Mouse (Mus musculus): ENCODE data around the gene Sgsh.
A peak's percentile ranks its signal among the peaks of the same experiment; 100 is the strongest.

The Sgsh gene

GRCm38 (mm10) chr11:119375425-119375824 lies 20.1 kb upstream of the Sgsh start:
- DNase-seq (ENCODE audit: low spot score), result no peak

GRCm38 (mm10) chr11:119363534-119364145 lies 8.3 kb upstream of the Sgsh start:
- peak; percentile 76 for DNase-seq (ENCODE audit: low spot score)

GRCm38 (mm10) chr11:119362769-119363533 lies 7.6 kb upstream of the Sgsh start:
- no peak for DNase-seq (ENCODE audit: low spot score)

- DNase-seq (ENCODE audit: low spot score), result no peak
These were observed 3.8 kb upstream of the Sgsh start for GRCm38 (mm10) chr11:119359089-119359488.

GRCm38 (mm10) chr11:119354798-119355442 lies 416 bp downstream of the Sgsh start:
- DNase-seq (ENCODE audit: low spot score), result peak; percentile 83

- no peak for DNase-seq (ENCODE audit: low spot score)
These were observed 1.4 kb downstream of the Sgsh start for GRCm38 (mm10) chr11:119353946-119354345.

GRCm38 (mm10) chr11:119352113-119352512 lies 3.2 kb downstream of the Sgsh start:
- no peak for DNase-seq (ENCODE audit: low spot score)

- no peak for DNase-seq (ENCODE audit: low spot score)
These were observed 8.2 kb downstream of the Sgsh start for GRCm38 (mm10) chr11:119347125-119347524.

GRCm38 (mm10) chr11:119344865-119345264 lies 10.5 kb downstream of the Sgsh start:
- no peak for DNase-seq (ENCODE audit: low spot score)

- DNase-seq (ENCODE audit: low spot score), result no peak
These were observed 11.2 kb downstream of the Sgsh start for GRCm38 (mm10) chr11:119344178-119344577.

- peak; percentile 74 for DNase-seq (ENCODE audit: low spot score)
These were observed 15.7 kb downstream of the Sgsh start for GRCm38 (mm10) chr11:119339637-119340036.

GRCm38 (mm10) chr11:119339179-119339578 lies 16.2 kb downstream of the Sgsh start:
- no peak for DNase-seq (ENCODE audit: low spot score)

GRCm38 (mm10) chr11:119338271-119339059 lies 16.9 kb downstream of the Sgsh start:
- DNase-seq (ENCODE audit: low spot score), result no peak

- no peak for DNase-seq (ENCODE audit: low spot score)
These were observed 23.4 kb downstream of the Sgsh start for GRCm38 (mm10) chr11:119331970-119332369.

GRCm38 (mm10) chr11:119330592-119330991 lies 24.7 kb downstream of the Sgsh start:
- no peak for DNase-seq (ENCODE audit: low spot score)

- no peak for DNase-seq (ENCODE audit: low spot score)
These were observed 30.3 kb downstream of the Sgsh start for GRCm38 (mm10) chr11:119325068-119325467.

GRCm38 (mm10) chr11:119322521-119322920 lies 32.8 kb downstream of the Sgsh start:
- DNase-seq (ENCODE audit: low spot score), result no peak

GRCm38 (mm10) chr11:119316720-119317119 lies 38.6 kb downstream of the Sgsh start:
- DNase-seq (ENCODE audit: low spot score), result no peak

GRCm38 (mm10) chr11:119314252-119314936 lies 40.9 kb downstream of the Sgsh start:
- no peak for DNase-seq (ENCODE audit: low spot score)

GRCm38 (mm10) chr11:119310621-119311020 lies 44.7 kb downstream of the Sgsh start:
- DNase-seq (ENCODE audit: low spot score), result no peak

- DNase-seq (ENCODE audit: low spot score), result no peak
These were observed 47.4 kb downstream of the Sgsh start for GRCm38 (mm10) chr11:119307916-119308315.

- DNase-seq (ENCODE audit: low spot score), result no peak
These were observed 47.8 kb downstream of the Sgsh start, which contains the start of gene Card14 for GRCm38 (mm10) chr11:119307658-119307867. TSS of gene Card14 (plus strand) at chr11:119307768.
